Mouse (Mus musculus) limb, embryonic 14.5 days (tissue): Measurements from ENCODE around the gene Saysd1. TPM values are rescaled to one million over a fixed set of nuclear protein-coding genes. Genes with fewer than 3 reads are reported as not detected.
"Not testable (repeated sequence)": the region's sequence is repeated elsewhere in the genome, so short reads cannot be mapped to it uniquely, and the experiment has no call there.

ENCODE experiments used
- ATAC-seq: fragments of 200-750 bp; cut with Nextera tagmentation; 2 replicates; pipeline ENCODE4 v1.8.0; 2017; ENCODE audit warnings: low read depth, moderate number of reproducible peaks, moderate TSS enrichment; ENCODE audit not compliant: low FRiP score
- DNase-seq: peaks from one replicate; pipeline ENCODE4 v3.0.0-alpha.2; 2015; ENCODE audit warnings: low spot score
- H3K27ac ChIP-seq: fragments of 300-500 bp; sonication (generic); replicated peaks from 2 replicates; pipeline ENCODE4 v1.5.1; 2014; ENCODE audit warnings: low read depth, mild to moderate bottlenecking, low read length, moderate library complexity, mixed read lengths
- H3K27me3 ChIP-seq: fragments of 300-500 bp; sonication (generic); 2 replicates; pipeline ENCODE4 v1.6.1; 2014; ENCODE audit warnings: low read length, mixed read lengths; ENCODE audit not compliant: control insufficient read depth, insufficient read depth
- H3K36me3 ChIP-seq: fragments of 300-500 bp; sonication (generic); 2 replicates; pipeline ENCODE4 v1.6.1; 2014; ENCODE audit warnings: mild to moderate bottlenecking, low read length, moderate library complexity, mixed read lengths; ENCODE audit not compliant: control insufficient read depth, insufficient read depth
- H3K4me1 ChIP-seq: fragments of 300-500 bp; sonication (generic); 2 replicates; pipeline ENCODE4 v1.6.1; 2014; ENCODE audit warnings: antibody characterized with exemption, low read length, mixed read lengths; ENCODE audit not compliant: control insufficient read depth, insufficient read depth
- H3K4me2 ChIP-seq: fragments of 300-500 bp; sonication (generic); replicated peaks from 2 replicates; pipeline ENCODE4 v1.6.1; 2014; ENCODE audit warnings: low read depth, mild to moderate bottlenecking, low read length, moderate library complexity; ENCODE audit not compliant: severe bottlenecking
- H3K4me3 ChIP-seq: fragments of 300-500 bp; sonication (generic); replicated peaks from 2 replicates; pipeline ENCODE4 v1.5.1; 2014; ENCODE audit warnings: low read length
- H3K9ac ChIP-seq: fragments of 300-500 bp; sonication (generic); 2 replicates; pipeline ENCODE4 v1.6.1; 2014; ENCODE audit warnings: mild to moderate bottlenecking, low read depth, low read length, moderate library complexity; ENCODE audit not compliant: severe bottlenecking
- H3K9me3 ChIP-seq: fragments of 300-500 bp; sonication (generic); 2 replicates; pipeline ENCODE4 v1.6.1; 2016; ENCODE audit warnings: low read length; ENCODE audit not compliant: control insufficient read depth
- POLR2A ChIP-seq: fragments of 200-500 bp; IDR thresholded peaks from 2 replicates; pipeline ENCODE4 v1.8.0; 2012; ENCODE audit warnings: inconsistent platforms, mild to moderate bottlenecking, moderate library complexity, borderline replicate concordance; ENCODE audit not compliant: insufficient read depth, insufficient read length; ENCODE audit errors: extremely low read depth
- WGBS: fragments of 180-500 bp; shearing (Covaris S2); extraction: QIAGEN DNeasy Blood & Tissue Kit; methylation state at CpG from one replicate; pipeline ENCODE4 v1.1.7; 2014; 5-methylcytosine and 5-hydroxymethylcytosine counted together
- polyA plus RNA-seq, 2 experiments: library from polyadenylated mRNA; depleted of rRNA in 1 of 2; stranded (reverse) in 1 of 2; unstranded in 1 of 2; fragments of >200 nt; fragmentation: Nextera tagmentation in 1 of 2; extraction: Ambion mirVana in 1 of 2; gene quantifications; 2 replicates each; pipeline versions ENCODE4 v1.2.1 to v1.2.3; 2012 to 2014

Gene Saysd1
- polyA plus RNA-seq, 2 experiments = 8.9 to 15.6 TPM

DNA sequence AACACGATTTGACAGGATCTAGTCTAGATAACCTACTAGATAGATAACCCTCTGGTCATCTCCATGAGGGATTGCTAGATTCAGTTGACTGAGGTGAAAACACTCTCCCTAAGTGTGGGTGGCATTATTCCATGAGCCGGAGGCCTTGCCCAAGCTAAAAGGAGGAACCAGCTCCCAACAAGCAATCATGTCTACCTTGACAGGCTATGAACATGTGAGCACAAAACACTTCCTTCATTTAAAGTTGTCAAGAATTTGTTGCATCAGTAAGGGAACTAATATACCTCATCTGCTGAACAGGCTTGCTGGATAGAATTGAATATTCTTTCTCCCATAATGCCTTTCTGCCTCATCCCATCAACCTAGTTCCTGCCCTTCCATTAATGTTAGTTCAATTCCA is 98.5 kb downstream of the Saysd1 start:
- Histone ChIP-seq H3K4me3 (no peak overlapping the region), H3K9ac (no peak overlapping the region), H3K4me2 (no peak overlapping the region), H3K27ac (no peak overlapping the region), H3K9me3 (no peaks in the 10 kb centered on the region), H3K27me3 (no peaks in the 10 kb centered on the region), H3K36me3 (no peaks in the 10 kb centered on the region), H3K4me1 (no peaks in the 10 kb centered on the region)
- ATAC-seq (no peak), DNase-seq (no peak)
- WGBS = 93% methylated on average over 2 of the region's 2 CpGs
- TF ChIP-seq POLR2A = no peak

DNA sequence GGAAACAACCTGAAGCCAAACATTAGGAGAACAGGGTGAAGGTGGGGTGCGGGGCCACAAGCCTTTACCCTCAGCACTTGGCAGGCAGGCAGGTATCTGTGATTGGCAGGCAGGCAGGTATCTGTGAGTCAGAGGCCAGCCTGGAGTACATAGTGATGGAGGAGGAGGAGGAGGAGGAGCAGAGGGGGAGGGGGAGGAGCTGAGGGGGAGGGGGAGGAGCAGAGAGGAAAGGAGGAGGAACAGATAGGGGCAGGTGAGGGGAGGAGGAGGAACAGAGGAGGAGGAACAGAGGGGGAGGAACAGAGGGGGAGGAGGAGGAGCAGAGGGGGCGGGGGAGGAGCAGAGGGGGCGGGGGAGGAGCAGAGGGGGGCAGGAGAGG is 105.6 kb downstream of the Saysd1 start:
- Histone ChIP-seq H3K27me3 (no peaks in the 10 kb centered on the region), H3K4me1 (no peaks in the 10 kb centered on the region), H3K4me3 (no peak overlapping the region), H3K9ac (no peak overlapping the region), H3K9me3 (no peaks in the 10 kb centered on the region), H3K27ac (no peak overlapping the region), H3K36me3 (no peaks in the 10 kb centered on the region), H3K4me2 (no peak overlapping the region)
- ATAC-seq (no peak), DNase-seq (no peak)
- no peak for TF ChIP-seq POLR2A
- WGBS = 49% methylated on average over 3 of the region's 3 CpGs

DNA sequence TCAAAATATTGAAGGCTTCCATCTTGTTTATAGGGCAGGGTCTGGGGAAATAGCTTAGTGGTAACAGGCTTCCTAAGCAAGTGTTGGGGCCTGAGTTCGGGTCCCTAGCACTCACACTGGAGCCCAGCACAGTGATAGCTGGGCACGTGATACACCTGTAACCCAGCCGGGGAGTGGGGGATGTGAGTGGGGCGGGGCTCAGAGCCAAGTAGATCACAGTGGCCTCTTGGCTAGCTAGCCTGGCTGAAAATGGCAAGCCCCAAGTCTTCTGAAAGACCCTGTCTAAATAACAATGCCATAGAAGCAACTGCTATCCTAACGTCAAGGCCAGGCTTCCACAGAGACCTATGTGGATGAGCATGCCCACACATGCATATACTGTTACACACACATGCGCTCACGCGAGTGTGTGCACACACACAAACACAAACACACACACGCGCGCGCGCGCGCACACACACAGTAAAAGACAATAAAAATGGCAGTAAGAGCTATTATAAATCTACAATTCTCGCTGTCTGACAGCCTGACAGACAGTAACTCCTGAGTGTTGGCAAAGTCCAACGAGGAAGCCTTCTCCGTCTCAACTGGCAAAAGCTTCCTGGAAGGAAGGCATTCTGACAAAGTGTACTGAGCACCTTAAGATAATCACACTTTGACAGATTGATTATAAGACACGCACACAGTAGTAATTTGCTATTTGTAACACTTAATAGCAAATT is 106.2 kb downstream of the Saysd1 start:
- H3K9ac ChIP-seq = no peak overlapping the region
- H3K4me3 ChIP-seq = no peak overlapping the region
- no peaks in the 10 kb centered on the region for H3K4me1 ChIP-seq
- H3K27me3 ChIP-seq = no peaks in the 10 kb centered on the region
- WGBS = 75% methylated on average over 19 of the region's 19 CpGs
- no peaks in the 10 kb centered on the region for H3K9me3 ChIP-seq
- no peak overlapping the region for H3K27ac ChIP-seq
- ATAC-seq (no peak), DNase-seq (no peak)
- TF ChIP-seq POLR2A = no peak
- H3K4me2 ChIP-seq = no peak overlapping the region
- no peaks in the 10 kb centered on the region for H3K36me3 ChIP-seq

DNA sequence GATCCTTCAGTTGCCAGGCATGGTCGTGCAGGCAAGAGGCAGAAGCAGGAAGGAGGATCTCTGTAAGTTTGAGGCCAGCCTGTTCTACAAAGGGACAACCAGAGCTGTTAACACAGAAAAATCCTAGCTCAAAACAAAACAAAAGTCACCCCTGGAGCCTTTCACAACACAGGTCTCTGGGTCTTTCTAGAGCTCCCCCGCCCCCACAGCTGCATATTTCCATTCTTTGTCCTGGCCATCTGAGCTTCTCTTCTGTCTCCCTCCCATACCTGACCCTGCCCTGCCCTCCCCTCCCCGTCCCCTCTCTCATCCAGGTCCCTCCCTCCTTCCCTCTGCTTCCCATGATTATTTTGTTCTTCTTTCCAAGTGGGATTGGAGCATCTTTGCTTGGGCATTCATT is 108.7 kb downstream of the Saysd1 start:
- WGBS = 57% methylated on average over 3 of the region's 3 CpGs
- ATAC-seq (no peak), DNase-seq (no peak)
- no peak for TF ChIP-seq POLR2A
- no peaks in the 10 kb centered on the region for H3K27me3 ChIP-seq
- no peaks in the 10 kb centered on the region for H3K9me3 ChIP-seq
- no peak overlapping the region for H3K27ac ChIP-seq
- H3K9ac ChIP-seq = no peak overlapping the region
- H3K4me3 ChIP-seq = no peak overlapping the region
- no peak overlapping the region for H3K4me2 ChIP-seq
- H3K4me1 ChIP-seq = no peaks in the 10 kb centered on the region
- H3K36me3 ChIP-seq = no peaks in the 10 kb centered on the region

DNA sequence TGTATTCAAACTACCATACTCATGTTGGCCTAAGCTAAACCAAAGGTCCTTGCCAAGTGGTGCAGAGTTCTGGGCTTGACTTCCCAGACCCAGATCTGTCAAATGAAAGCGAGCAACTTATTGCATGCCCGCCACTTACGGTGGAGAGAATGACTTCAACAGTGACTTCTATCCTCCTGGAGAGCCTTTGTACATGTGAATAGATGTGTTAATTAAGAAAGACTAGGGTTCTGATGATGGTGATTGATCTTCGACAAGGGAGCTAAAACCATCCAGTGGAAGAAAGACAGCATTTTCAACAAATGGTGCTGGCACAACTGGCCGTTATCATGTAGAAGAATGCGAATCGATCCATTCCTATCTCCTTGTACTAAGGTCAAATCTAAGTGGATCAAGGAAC is 110.9 kb downstream of the Saysd1 start:
- WGBS = 90% methylated on average over 7 of the region's 7 CpGs
- not testable (repeated sequence) for H3K9me3 ChIP-seq, H3K4me1 ChIP-seq, H3K27me3 ChIP-seq, H3K9ac ChIP-seq, DNase-seq, H3K36me3 ChIP-seq, H3K4me3 ChIP-seq, H3K4me2 ChIP-seq, ATAC-seq, H3K27ac ChIP-seq

Other genes with a start within 250 kb of the Saysd1 start
- gene Gng2, start 160.9 kb downstream of the Saysd1 start, polyA plus RNA-seq (2012; rRNA removed) = 39.0 and 40.5 TPM in 2 replicates
- 52.3 and 67.7 TPM in 2 replicates for gene Gng2, start 160.9 kb downstream of the Saysd1 start, polyA plus RNA-seq (2014; fragmentation: Nextera tagmentation; extraction: Ambion mirVana)
- gene Kcnk5, start 43.3 kb upstream of the Saysd1 start, polyA plus RNA-seq (2012; rRNA removed) = 5.3 and 5.5 TPM in 2 replicates
- gene Kcnk5, start 43.3 kb upstream of the Saysd1 start, polyA plus RNA-seq (2014; fragmentation: Nextera tagmentation; extraction: Ambion mirVana) = 4.1 and 4.5 TPM in 2 replicates
- not detected in 2 replicates for gene Kcnk16, start 130.7 kb upstream of the Saysd1 start, polyA plus RNA-seq (2012; rRNA removed)
- gene Kcnk16, start 130.7 kb upstream of the Saysd1 start, polyA plus RNA-seq (2014; fragmentation: Nextera tagmentation; extraction: Ambion mirVana) = not detected in 2 replicates
- gene Nudt13, start 156.2 kb upstream of the Saysd1 start, polyA plus RNA-seq (2012; rRNA removed) = 23.4 and 30.0 TPM in 2 replicates
- gene Nudt13, start 156.2 kb upstream of the Saysd1 start, polyA plus RNA-seq (2014; fragmentation: Nextera tagmentation; extraction: Ambion mirVana) = 14.1 and 14.3 TPM in 2 replicates
- gene Ecd, start 209.6 kb upstream of the Saysd1 start, polyA plus RNA-seq (2012; rRNA removed) = 30.6 and 31.0 TPM in 2 replicates
- 46.4 and 52.4 TPM in 2 replicates for gene Ecd, start 209.6 kb upstream of the Saysd1 start, polyA plus RNA-seq (2014; fragmentation: Nextera tagmentation; extraction: Ambion mirVana)
- gene Fam149b, start 209.6 kb upstream of the Saysd1 start, polyA plus RNA-seq (2012; rRNA removed) = 49.3 and 53.5 TPM in 2 replicates
- gene Fam149b, start 209.6 kb upstream of the Saysd1 start, polyA plus RNA-seq (2014; fragmentation: Nextera tagmentation; extraction: Ambion mirVana) = 38.9 and 45.5 TPM in 2 replicates